Mouse (Mus musculus) thymus, adult 2 months (tissue): Measurements from ENCODE around the gene Kif3c. TPM values are rescaled to one million over a fixed set of nuclear protein-coding genes. Genes with fewer than 3 reads are reported as not detected.
A peak's percentile ranks its signal among the peaks of the same experiment; 100 is the strongest.

Experiments used
- DNase-seq: peaks from one replicate; pipeline ENCODE4 v3.0.0; 2021
- H3K27ac ChIP-seq: fragments of 200-500 bp; 2 replicates; pipeline ENCODE4 v1.5.1; 2012; ENCODE audit warnings: low read length, control low read depth; ENCODE audit not compliant: control insufficient read depth, insufficient read depth
- H3K27me3 ChIP-seq: fragments of 200-500 bp; 2 replicates; pipeline ENCODE4 v1.6.1; 2012; ENCODE audit warnings: mild to moderate bottlenecking, low read length, moderate library complexity, mixed read lengths; ENCODE audit not compliant: control insufficient read depth, insufficient read depth
- H3K36me3 ChIP-seq: fragments of 200-500 bp; 2 replicates; pipeline ENCODE4 v1.6.1; 2012; ENCODE audit warnings: mild to moderate bottlenecking, low read length, moderate library complexity; ENCODE audit not compliant: control insufficient read depth, insufficient read depth
- H3K4me1 ChIP-seq: fragments of 200-500 bp; replicated peaks from 2 replicates; pipeline ENCODE4 v1.6.1; 2012; ENCODE audit warnings: low read length; ENCODE audit not compliant: control insufficient read depth, insufficient read depth
- H3K4me3 ChIP-seq: fragments of 200-500 bp; 2 replicates; pipeline ENCODE4 v1.5.1; 2012; ENCODE audit warnings: mild to moderate bottlenecking, low read length, control low read depth, moderate library complexity; ENCODE audit not compliant: control insufficient read depth, insufficient read depth
- CTCF ChIP-seq: fragments of 200-500 bp; IDR thresholded peaks from 2 replicates; pipeline ENCODE4 v1.5.1; 2012; ENCODE audit warnings: mild to moderate bottlenecking, control low read depth, low read length, moderate library complexity, borderline replicate concordance; ENCODE audit not compliant: control insufficient read depth, poor library complexity, insufficient read depth; ENCODE audit errors: extremely low read depth
- POLR2A ChIP-seq: fragments of 200-500 bp; IDR thresholded peaks from 2 replicates; pipeline ENCODE4 v1.6.1; 2012; ENCODE audit warnings: mild to moderate bottlenecking, low read length, control low read depth, moderate library complexity; ENCODE audit not compliant: control insufficient read depth, poor library complexity, insufficient read depth; ENCODE audit errors: extremely low read depth
- WGBS: fragments of 180-500 bp; shearing (Covaris S2); methylation state at CpG from one replicate; pipeline ENCODE4 v1.1.7; 2018; 5-methylcytosine and 5-hydroxymethylcytosine counted together
- polyA plus RNA-seq: library from polyadenylated mRNA; depleted of rRNA; stranded (reverse); fragments of >200 nt; gene quantifications from 2 replicates; pipeline ENCODE4 v1.2.3, GENCODE M21; 2012

The Kif3c gene
- polyA plus RNA-seq, 1 experiment = 17.5 TPM

DNA sequence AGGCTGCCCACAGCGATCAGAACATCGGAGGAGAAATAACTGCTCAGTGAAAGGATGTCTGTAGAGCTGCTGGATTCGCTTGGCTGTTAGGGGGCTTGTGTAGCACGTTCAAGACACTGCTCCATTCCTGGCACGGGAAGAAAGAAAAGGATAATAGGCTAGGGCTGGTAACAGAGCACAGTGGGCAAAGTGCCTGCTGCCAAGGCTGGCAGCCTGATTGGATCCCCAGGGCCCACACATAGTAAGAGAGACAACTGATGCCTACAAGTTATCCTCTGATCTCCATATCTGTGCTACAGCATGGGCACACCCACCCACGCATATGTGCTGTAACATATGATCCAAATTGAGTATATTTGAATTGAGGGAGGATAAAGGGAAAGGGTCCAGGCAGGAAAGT lies 41.7 kb downstream of the Kif3c start:
- TF ChIP-seq POLR2A (no peak), CTCF (no peak)
- WGBS = 98% methylated on average over 6 of the region's 6 CpGs
- no peak for DNase-seq
- Histone ChIP-seq H3K36me3 (peaks cover 17% of the 10 kb centered on the region), H3K27me3 (no peaks in the 10 kb centered on the region), H3K4me3 (no peak overlapping the region), H3K4me1 (no peaks in the 10 kb centered on the region), H3K27ac (no peak overlapping the region)

DNA sequence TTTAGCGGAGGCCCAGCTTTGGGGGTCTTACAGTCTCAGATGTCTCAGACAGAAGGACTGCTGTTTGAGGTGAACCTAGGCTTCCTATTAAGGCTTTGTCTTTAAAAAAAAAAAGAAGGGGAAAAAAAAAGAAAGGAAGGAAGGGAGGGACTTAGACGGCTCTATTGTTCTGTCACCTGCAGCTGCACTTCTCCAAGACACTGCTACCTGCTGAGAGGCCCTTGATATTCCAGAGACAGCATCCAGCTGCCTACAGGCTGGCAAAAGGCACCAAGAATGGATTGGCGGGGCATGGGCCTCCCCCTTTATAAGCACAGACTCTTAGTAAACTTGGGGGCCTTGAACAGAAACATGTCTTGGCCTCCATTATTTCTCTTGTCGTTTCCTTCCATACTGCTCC lies 50.0 kb downstream of the Kif3c start:
- Histone ChIP-seq H3K27ac (no peak overlapping the region), H3K36me3 (no peaks in the 10 kb centered on the region), H3K27me3 (no peaks in the 10 kb centered on the region), H3K4me1 (no peaks in the 10 kb centered on the region), H3K4me3 (no peak overlapping the region)
- WGBS = 85% methylated on average over 4 of the region's 4 CpGs
- DNase-seq = no peak
- TF ChIP-seq CTCF = no peak
- no peak for TF ChIP-seq POLR2A

DNA sequence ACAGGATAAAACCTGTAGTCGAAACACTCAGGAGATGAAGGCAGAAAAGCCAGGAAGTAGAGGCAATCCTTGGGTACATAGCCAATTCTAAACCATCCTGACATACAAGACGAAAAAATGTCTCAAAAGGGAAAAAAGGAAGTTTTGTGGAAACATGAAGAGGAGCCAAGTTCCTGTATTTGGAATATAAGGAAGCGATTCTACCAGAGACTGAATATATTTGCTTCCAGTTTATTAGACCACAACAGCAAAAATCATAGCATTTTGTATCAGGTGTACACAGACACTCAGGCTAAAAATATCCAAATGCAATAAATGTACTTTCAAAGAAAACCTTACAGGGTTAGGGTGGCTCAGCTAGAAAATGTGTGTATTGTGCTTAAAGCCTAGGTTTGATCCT lies 53.8 kb downstream of the Kif3c start:
- Histone ChIP-seq H3K27me3 (no peaks in the 10 kb centered on the region), H3K4me1 (no peaks in the 10 kb centered on the region), H3K36me3 (no peaks in the 10 kb centered on the region), H3K27ac (no peak overlapping the region), H3K4me3 (no peak overlapping the region)
- TF ChIP-seq POLR2A (no peak), CTCF (no peak)
- WGBS = 85% methylated on average over 3 of the region's 3 CpGs
- DNase-seq = no peak

DNA sequence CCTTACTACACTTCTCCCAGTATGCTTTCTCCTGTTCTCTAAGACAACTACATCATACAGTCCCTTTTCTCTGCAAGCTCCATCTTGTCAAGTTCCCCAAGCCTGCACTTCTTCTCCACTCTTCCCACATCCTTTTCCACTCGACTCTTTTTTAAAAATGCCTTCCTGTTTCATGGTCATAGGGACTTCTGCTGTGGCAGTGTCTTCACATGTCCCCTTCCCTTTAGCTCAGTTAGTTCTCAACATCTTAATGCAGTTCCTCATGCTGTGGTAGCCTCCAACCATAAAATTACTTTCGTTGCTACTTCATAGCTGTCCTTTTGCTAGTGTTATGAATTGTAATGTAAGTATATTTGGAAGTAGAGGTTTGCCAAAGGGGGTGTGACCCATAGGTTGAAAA lies 55.6 kb downstream of the Kif3c start:
- no peak overlapping the region for H3K27ac ChIP-seq
- no peak for DNase-seq
- WGBS = 55% methylated on average over 2 of the region's 2 CpGs
- TF ChIP-seq CTCF = no peak
- no peak for TF ChIP-seq POLR2A
- no peaks in the 10 kb centered on the region for H3K27me3 ChIP-seq
- H3K4me1 ChIP-seq = peaks cover 3% of the 10 kb centered on the region; the same call in 1 of the 2 replicates
- H3K4me3 ChIP-seq = no peak overlapping the region
- H3K36me3 ChIP-seq = no peaks in the 10 kb centered on the region

DNA sequence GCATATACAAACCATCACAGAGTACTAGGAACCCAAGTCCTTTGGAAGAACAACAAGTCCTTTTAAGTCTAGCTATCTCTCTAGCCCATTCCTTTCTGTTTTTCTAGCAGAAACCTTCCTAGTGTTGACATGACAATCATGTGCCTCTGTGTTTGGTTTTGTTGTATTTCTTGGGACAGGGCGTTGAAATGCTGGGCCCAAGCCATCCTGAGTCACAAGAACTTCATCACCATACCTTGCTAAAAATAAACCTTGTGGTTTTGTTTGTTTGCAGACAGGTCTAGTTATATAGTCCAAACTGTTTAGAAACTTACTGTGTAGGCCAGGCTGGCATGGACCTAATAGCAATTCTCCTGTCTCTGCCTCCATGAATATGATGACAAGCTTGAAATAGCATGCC lies 57.9 kb downstream of the Kif3c start:
- 93% methylated on average over 1 of the region's 1 CpGs for WGBS
- no peak overlapping the region for H3K4me3 ChIP-seq
- no peak for DNase-seq

DNA sequence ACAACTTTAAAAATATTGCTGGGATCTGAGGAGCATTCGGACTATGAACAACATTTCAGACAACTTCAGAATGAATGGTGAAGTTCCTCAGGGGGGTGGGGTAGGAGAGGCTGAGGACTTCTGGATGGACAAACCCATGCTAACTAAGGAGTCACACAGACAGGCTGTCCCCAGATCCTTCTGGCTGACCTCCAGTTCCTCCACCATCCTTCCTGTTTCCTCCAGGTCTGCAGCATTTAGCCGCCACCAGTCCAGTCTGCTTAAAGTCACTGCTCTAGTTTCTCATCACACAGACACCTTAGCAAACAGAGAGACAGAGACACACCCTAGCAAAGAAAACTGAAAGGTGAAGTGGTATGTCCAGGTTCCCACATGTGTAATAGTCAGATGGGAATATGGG lies 59.2 kb downstream of the Kif3c start:
- no peak for DNase-seq

More for the DNA sequence above, 57.9 kb downstream of the Kif3c start:
- Histone ChIP-seq H3K27ac (no peak overlapping the region), H3K27me3 (no peaks in the 10 kb centered on the region), H3K36me3 (no peaks in the 10 kb centered on the region), H3K4me1 (peaks cover 5% of the 10 kb centered on the region; the same call in 1 of the 2 replicates)
- no peak for TF ChIP-seq POLR2A
- no peak for TF ChIP-seq CTCF

DNA sequence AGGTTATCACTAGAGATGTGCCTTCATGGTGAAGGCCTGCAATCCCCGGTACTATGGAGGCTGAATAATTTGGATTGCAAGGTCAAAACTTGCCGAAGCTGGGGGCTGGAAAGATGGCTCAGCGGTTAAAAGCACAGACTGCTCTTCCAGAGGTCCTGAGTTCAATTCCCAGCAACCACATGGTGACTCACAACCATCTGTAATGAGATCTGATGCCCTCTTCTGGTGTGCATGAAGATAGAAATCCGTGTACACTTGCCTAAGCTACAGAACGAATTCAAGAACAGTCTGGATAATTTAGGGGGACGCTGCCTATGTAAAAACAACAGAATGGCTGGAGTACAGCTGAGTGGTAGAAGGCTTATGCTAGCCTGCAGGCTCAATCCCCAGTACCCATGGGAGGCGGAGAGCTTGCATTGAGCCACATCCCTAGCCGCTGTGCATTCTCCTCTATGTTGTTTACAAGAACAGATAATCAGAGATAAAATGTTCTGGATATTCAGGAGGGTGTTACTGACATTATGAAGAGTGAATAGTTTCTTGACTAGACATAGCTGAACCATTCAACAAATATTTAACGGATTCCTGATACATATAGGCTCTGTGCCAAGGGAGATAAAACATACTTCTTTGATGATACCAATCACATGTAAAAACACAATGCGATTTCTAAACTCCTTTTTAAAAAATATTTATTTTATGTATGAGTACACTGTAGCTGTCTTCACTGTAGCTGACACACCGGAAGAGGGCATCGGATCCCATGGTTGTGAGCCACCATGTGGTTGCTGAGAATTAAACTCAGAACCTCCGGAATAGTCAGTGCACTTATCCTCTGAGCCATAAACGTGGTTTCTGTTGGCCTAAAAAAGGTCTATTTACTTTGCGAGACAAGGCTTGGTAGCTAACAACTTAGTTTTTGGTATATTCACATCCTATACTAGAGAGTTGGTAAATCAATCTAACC lies 60.7 kb downstream of the Kif3c start:
- Histone ChIP-seq H3K27ac (no peak overlapping the region), H3K4me3 (peak overlapping the region; percentile 6; the same call in 1 of the 2 replicates), H3K27me3 (no peaks in the 10 kb centered on the region), H3K36me3 (no peaks in the 10 kb centered on the region), H3K4me1 (peaks cover 7% of the 10 kb centered on the region; the same call in 1 of the 2 replicates)
- no peak for TF ChIP-seq CTCF
- TF ChIP-seq POLR2A = no peak
- 47% methylated on average over 15 of the region's 15 CpGs for WGBS
- DNase-seq = peak; percentile 30

More for the DNA sequence above, 59.2 kb downstream of the Kif3c start:
- 99% methylated on average over 2 of the region's 2 CpGs for WGBS
- H3K4me3 ChIP-seq = no peak overlapping the region
- H3K27ac ChIP-seq = no peak overlapping the region
- TF ChIP-seq CTCF (no peak), POLR2A (no peak)
- H3K27me3 ChIP-seq = no peaks in the 10 kb centered on the region
- peaks cover 7% of the 10 kb centered on the region; the same call in 1 of the 2 replicates for H3K4me1 ChIP-seq
- H3K36me3 ChIP-seq = no peaks in the 10 kb centered on the region
